Mouse (Mus musculus) left cerebral cortex, adult 8-10 months (tissue): ENCODE results near the gene Eef1b2. TPM values are rescaled to one million over a fixed set of nuclear protein-coding genes. Genes with fewer than 3 reads are reported as not detected.

ENCODE experiments used
- microRNA-seq, 2 experiments: library from miRNA; unstranded; fragments of <30 nt; microRNA quantifications; one replicate each; pipeline ENCODE4 v1.2.0; 2022
- total RNA-seq, 4 experiments: library from RNA; stranded (reverse); gene quantifications; 2 replicates each; pipeline ENCODE4 v1.2.4; 2022

Gene Eef1b2
- total RNA-seq, 4 experiments from 2014 or later, result 322 to 416 (median 378) TPM

Small RNAs within 50 kb of the gene (microRNA-seq; reads per million reads assigned to microRNA genes)
- gene Gm24557 (0 reads per million in 2 experiments), gene Gm27512 (0 reads per million in 2 experiments)

Other genes with a start within 250 kb of the Eef1b2 start
- 10 to 100 TPM; 25.6 to 32.7 (median 28.8) TPM for gene Ino80d, start 62.2 kb upstream of the Eef1b2 start, total RNA-seq
- gene Ndufs1, start within 50 bp of the Eef1b2 start, total RNA-seq, result 100 to 1,000 TPM; 160 to 177 (median 163) TPM
- gene Gpr1, start 37.7 kb downstream of the Eef1b2 start, total RNA-seq, result under 1 TPM; 0.25 to 0.87 (median 0.72) TPM
- gene Zdbf2, start 96.4 kb downstream of the Eef1b2 start, total RNA-seq, result 10 to 100 TPM; 14.6 to 17.2 (median 16.0) TPM